Mouse (Mus musculus): ENCODE data around the gene Slc16a12. TPM values are rescaled to one million over a fixed set of nuclear protein-coding genes. Genes with fewer than 3 reads are reported as not detected.
"Not testable (repeated sequence)": the region's sequence is repeated elsewhere in the genome, so short reads cannot be mapped to it uniquely, and the experiment has no call there.

Gene Slc16a12
- polyA plus RNA-seq, 1 experiment from 2014 or later = 1.2 TPM

DNA sequence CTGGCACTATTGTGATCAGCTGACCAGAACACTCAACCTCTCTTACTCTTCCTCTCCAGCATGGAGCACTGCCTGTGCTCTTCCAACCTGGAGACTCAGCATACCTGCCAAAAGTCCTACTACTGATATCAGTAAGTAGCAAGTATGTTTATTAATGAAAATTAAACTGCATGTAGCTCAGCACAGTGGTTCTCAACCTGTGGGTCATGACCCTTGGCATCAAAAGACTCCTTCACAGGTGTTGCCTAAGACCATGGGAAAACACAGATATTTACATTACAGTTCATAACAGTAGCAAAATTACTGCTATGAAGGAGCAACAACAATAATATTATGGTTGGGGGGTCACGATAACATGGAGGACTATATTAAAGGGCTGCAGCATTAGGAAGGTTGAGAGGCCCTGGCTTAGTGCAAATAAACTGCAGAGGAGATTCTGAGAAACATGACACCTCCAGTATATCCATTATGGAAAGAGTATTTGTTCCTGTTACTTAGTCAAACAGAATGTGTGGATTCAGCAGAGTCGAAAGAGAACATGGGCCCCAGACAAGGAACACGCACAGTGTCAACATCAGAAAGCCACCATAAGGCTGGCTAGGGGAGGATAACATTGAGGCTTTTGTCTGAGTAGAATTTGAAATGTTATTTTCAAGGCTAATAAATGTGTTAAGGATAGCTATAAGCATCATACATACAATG, 5.5 kb upstream of the Slc16a12 start:
- no peaks in the 10 kb centered on the region; the same call in 1 of the 2 replicates for H3K27me3 ChIP-seq
- no peak overlapping the region for H3K9ac ChIP-seq
- no peak overlapping the region for H3K4me3 ChIP-seq (replicated peaks)
- 87% methylated on average over 3 of the region's 3 CpGs for WGBS
- H3K27ac ChIP-seq (replicated peaks) = no peak overlapping the region
- no peak overlapping the region for H3K4me2 ChIP-seq (replicated peaks)
- ATAC-seq (ENCODE audit: insufficient number of reproducible peaks, low FRiP score, low TSS enrichment, low read depth) = no peak
- no peaks in the 10 kb centered on the region for H3K9me3 ChIP-seq (replicated peaks)
- no peaks in the 10 kb centered on the region for H3K36me3 ChIP-seq
- no peaks in the 10 kb centered on the region for H3K4me1 ChIP-seq

DNA sequence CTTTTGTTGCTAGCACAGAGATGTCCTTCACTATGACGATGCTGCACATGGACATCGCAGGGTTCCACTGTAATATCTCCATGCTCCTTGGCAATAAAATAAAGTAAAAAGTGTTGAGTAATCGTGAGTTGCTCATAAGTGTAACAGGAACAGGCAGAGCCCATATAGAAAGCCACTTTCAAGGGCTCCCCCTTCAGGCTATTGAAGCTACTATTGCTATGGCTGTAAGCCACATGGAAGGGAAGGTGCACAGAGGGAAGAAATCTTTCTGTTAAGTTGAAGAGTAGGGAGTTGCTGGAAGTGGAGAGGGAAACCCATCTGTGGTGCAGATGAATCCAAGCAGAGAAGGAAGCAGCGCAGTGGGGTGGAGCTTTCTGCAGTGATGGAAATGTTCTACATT, 4.1 kb upstream of the Slc16a12 start:
- no peak overlapping the region for H3K4me2 ChIP-seq (replicated peaks)
- H3K9me3 ChIP-seq (replicated peaks) = no peaks in the 10 kb centered on the region
- no peak overlapping the region for H3K9ac ChIP-seq
- WGBS = 63% methylated on average over 4 of the region's 4 CpGs
- no peak overlapping the region for H3K27ac ChIP-seq (replicated peaks)
- ATAC-seq (ENCODE audit: insufficient number of reproducible peaks, low FRiP score, low TSS enrichment, low read depth) = no peak
- peaks cover 6% of the 10 kb centered on the region; the same call in 1 of the 2 replicates for H3K27me3 ChIP-seq
- peaks cover 6% of the 10 kb centered on the region; the same call in 1 of the 2 replicates for H3K4me1 ChIP-seq
- no peak overlapping the region for H3K4me3 ChIP-seq (replicated peaks)
- H3K36me3 ChIP-seq = no peaks in the 10 kb centered on the region

DNA sequence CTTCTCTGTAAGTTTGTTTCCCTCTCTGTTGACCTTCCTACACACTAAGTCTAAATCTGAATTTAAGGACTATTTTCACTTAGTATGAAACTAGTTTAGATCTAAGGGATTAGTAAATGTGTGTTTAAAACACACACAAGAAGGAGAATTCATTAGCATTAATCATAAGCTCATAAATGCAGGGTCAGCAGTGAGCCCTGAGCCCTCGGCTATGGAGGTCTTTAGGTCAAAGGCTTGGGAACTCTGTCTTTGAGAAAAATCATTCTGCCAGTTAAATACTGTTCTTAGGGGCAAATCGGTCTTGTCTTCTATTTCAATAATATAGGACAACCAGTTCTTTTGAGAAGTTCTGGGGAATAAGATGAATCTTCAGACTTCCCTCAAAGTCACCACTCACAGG, 1.9 kb upstream of the Slc16a12 start:
- no peak for ATAC-seq (ENCODE audit: insufficient number of reproducible peaks, low FRiP score, low TSS enrichment, low read depth)
- H3K4me3 ChIP-seq (replicated peaks) = no peak overlapping the region
- H3K4me1 ChIP-seq = peaks cover 6% of the 10 kb centered on the region; the same call in 1 of the 2 replicates
- no peak overlapping the region for H3K4me2 ChIP-seq (replicated peaks)
- H3K9me3 ChIP-seq (replicated peaks) = no peaks in the 10 kb centered on the region
- no peak overlapping the region for H3K27ac ChIP-seq (replicated peaks)
- peaks cover 6% of the 10 kb centered on the region; the same call in 1 of the 2 replicates for H3K27me3 ChIP-seq
- H3K36me3 ChIP-seq = no peaks in the 10 kb centered on the region
- no peak overlapping the region for H3K9ac ChIP-seq
- WGBS = 65% methylated on average over 2 of the region's 2 CpGs

DNA sequence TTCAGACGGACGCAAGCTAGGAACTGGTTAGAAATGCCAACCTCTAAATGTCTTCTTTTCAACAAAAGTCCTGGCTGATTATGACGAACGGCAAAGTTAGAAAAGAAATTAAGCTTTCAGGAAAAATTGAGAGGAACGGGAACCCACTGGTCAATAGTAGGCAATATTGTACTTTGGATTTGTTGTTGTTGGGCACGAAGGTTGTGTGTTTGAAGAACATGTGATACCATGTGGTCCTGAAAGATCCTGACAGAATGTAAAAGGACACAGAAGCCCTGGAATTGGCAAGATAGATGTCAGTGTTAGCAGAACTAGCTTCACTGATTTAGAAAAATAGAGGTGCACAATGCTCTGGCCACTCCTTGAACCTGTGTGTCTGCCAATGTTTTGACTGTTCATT, 880 bp upstream of the Slc16a12 start:
- not testable (repeated sequence) for ATAC-seq (ENCODE audit: insufficient number of reproducible peaks, low FRiP score, low TSS enrichment, low read depth); H3K9ac ChIP-seq; H3K27ac ChIP-seq (replicated peaks); H3K27me3 ChIP-seq; H3K36me3 ChIP-seq; H3K4me3 ChIP-seq (replicated peaks); H3K4me2 ChIP-seq (replicated peaks); H3K9me3 ChIP-seq (replicated peaks); H3K4me1 ChIP-seq
- WGBS = 89% methylated on average over 6 of the region's 6 CpGs

DNA sequence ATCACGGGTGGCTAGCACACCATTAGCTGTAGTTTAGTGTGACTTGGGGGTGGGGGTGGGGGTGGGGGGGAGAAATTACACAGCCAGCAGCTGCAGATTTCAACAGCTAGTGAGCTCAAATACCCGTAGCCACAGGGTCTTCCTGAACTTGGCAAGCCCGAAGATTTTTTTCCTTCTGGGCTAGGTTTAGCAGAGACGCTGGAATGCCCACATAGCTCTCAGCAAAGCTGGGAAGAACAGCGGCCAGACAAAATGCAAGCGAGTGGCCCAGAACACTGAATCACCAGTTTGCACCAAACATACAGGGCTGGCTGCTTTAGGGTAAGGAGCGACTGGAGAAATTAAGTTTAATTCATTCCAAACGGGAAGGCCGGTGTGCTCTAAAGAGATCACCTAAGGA, 888 bp downstream of the Slc16a12 start:
- H3K27me3 ChIP-seq = peaks cover 6% of the 10 kb centered on the region; the same call in 1 of the 2 replicates
- no peaks in the 10 kb centered on the region for H3K36me3 ChIP-seq
- peak overlapping the region; percentile 52 for H3K4me3 ChIP-seq (replicated peaks)
- H3K9ac ChIP-seq = no peak overlapping the region
- peak overlapping the region; percentile 97 for H3K4me2 ChIP-seq (replicated peaks)
- no peak overlapping the region for H3K27ac ChIP-seq (replicated peaks)
- H3K9me3 ChIP-seq (replicated peaks) = no peaks in the 10 kb centered on the region
- WGBS = 8% methylated on average over 9 of the region's 9 CpGs
- ATAC-seq (ENCODE audit: insufficient number of reproducible peaks, low FRiP score, low TSS enrichment, low read depth) = no peak
- peaks cover 6% of the 10 kb centered on the region; the same call in 1 of the 2 replicates for H3K4me1 ChIP-seq

DNA sequence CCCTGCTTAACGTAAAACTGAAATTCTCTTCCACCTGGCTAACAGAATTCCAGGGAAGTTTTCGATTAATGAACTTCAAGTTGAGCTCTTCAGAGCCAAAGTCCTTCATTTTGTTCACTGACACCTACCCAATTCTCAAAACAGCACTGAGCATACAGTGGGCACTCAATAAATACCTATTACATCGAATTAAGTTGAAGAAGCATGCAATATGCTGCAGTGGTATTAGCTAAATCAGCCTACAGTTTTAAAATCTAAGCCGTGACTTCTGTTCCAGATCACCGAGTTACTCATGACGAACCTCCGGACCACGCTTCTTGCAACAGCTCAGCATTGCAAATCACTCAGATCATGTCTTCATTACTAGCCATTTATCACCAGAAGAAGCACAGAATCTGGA, 2.1 kb downstream of the Slc16a12 start:
- 79% methylated on average over 8 of the region's 8 CpGs for WGBS
- H3K4me2 ChIP-seq (replicated peaks) = no peak overlapping the region

DNA sequence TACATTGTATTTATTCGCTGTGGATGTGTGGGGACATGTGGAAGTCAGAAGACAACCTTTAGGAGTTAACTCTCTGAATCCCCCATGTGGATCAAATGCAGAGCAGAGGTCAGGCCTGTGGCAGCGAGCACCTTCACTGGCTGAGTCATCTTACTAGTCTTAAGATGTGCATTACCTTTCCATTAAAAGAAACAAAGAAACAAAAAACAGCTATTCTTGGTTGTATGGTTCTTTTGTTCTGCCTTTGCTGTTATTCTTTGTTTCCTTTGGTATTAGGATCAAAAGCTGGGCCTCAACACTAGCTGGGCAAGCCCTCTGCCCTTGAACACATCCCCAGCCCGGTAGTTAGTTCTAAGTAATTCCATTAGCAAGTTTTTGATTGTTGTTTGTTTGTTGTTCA, 9.2 kb downstream of the Slc16a12 start:
- Histone ChIP-seq H3K4me2 (replicated peaks) (no peak overlapping the region), H3K27me3 (no peaks in the 10 kb centered on the region), H3K9me3 (replicated peaks) (no peaks in the 10 kb centered on the region), H3K27ac (replicated peaks) (no peak overlapping the region), H3K9ac (no peak overlapping the region), H3K4me3 (replicated peaks) (no peak overlapping the region), H3K36me3 (no peaks in the 10 kb centered on the region), H3K4me1 (no peaks in the 10 kb centered on the region)
- WGBS = 78% methylated on average over 3 of the region's 3 CpGs
- ATAC-seq (ENCODE audit: insufficient number of reproducible peaks, low FRiP score, low TSS enrichment, low read depth) = no peak

More for the DNA sequence above, 2.1 kb downstream of the Slc16a12 start:
- no peaks in the 10 kb centered on the region for H3K36me3 ChIP-seq
- peaks cover 6% of the 10 kb centered on the region; the same call in 1 of the 2 replicates for H3K4me1 ChIP-seq
- H3K4me3 ChIP-seq (replicated peaks) = no peak overlapping the region
- H3K9me3 ChIP-seq (replicated peaks) = no peaks in the 10 kb centered on the region
- H3K27ac ChIP-seq (replicated peaks) = no peak overlapping the region
- no peak for ATAC-seq (ENCODE audit: insufficient number of reproducible peaks, low FRiP score, low TSS enrichment, low read depth)
- peaks cover 6% of the 10 kb centered on the region; the same call in 1 of the 2 replicates for H3K27me3 ChIP-seq
- no peak overlapping the region for H3K9ac ChIP-seq

DNA sequence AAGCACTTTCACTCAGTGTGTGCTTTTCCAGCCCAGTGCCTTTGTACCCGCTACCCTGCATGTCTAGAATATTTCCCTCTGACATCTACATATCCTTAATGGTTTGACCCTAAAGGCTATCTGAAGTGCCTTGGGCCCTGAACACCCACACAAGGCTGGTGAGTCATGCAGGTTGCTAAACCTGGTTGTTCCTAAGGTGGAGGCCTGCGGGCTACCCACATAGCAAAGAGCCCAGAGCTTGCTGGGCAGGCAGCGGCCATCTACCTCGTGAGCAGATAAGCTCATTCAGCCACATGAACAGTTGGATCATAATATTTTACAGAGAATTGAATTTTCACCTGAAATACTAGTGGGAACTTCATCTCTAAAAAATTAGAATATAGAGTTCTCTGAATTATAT, 11.2 kb downstream of the Slc16a12 start:
- Histone ChIP-seq H3K9me3 (replicated peaks) (no peaks in the 10 kb centered on the region), H3K36me3 (no peaks in the 10 kb centered on the region), H3K27me3 (no peaks in the 10 kb centered on the region), H3K4me2 (replicated peaks) (no peak overlapping the region), H3K4me3 (replicated peaks) (no peak overlapping the region), H3K4me1 (no peaks in the 10 kb centered on the region), H3K27ac (replicated peaks) (no peak overlapping the region), H3K9ac (no peak overlapping the region)
- 86% methylated on average over 4 of the region's 4 CpGs for WGBS
- no peak for ATAC-seq (ENCODE audit: insufficient number of reproducible peaks, low FRiP score, low TSS enrichment, low read depth)

DNA sequence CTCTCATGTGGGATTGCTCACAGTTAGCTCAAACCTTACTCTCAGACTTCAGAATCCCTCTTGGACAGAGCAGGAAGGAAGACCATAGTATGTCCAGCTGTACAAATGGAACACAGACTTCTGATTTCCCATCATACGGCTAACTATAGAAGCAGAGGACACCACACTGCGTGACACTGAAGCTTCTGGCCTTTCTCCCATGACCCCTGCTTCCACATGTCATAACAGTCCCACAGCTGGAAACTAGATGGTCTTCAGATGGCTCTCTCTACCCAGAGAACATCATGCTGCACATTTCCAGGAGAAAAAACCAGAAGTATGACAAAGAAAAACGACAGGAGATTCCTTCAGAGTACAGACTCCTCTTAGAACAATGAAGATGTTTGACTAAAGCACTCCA, 14.1 kb downstream of the Slc16a12 start:
- Histone ChIP-seq H3K4me1 (no peaks in the 10 kb centered on the region), H3K27me3 (no peaks in the 10 kb centered on the region), H3K4me3 (replicated peaks) (no peak overlapping the region), H3K36me3 (no peaks in the 10 kb centered on the region), H3K4me2 (replicated peaks) (no peak overlapping the region), H3K9me3 (replicated peaks) (no peaks in the 10 kb centered on the region), H3K27ac (replicated peaks) (no peak overlapping the region), H3K9ac (no peak overlapping the region)
- 79% methylated on average over 3 of the region's 3 CpGs for WGBS
- ATAC-seq (ENCODE audit: insufficient number of reproducible peaks, low FRiP score, low TSS enrichment, low read depth) = no peak

DNA sequence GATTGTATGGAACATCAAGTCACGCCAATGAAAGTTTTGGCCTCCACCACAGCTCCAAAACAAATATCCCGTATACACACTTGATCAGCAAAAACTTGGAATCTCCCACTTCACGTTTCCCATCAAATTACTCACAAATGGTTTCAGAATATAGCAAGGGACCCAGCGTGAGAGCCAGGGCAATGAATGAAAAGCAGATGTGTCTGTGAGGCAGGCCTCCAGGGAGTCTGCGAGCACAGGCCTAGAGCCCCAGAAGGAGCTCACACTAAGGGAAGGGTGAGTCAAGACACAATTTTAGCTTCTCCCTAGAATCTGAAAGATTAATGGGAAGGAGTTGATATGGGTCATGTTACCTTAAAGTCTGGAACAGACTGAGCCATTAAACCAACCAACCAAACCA, 15.7 kb downstream of the Slc16a12 start:
- H3K9me3 ChIP-seq (replicated peaks) = no peaks in the 10 kb centered on the region
- 48% methylated on average over 5 of the region's 5 CpGs for WGBS
- no peak overlapping the region for H3K9ac ChIP-seq
- H3K27ac ChIP-seq (replicated peaks) = no peak overlapping the region
- no peak overlapping the region for H3K4me2 ChIP-seq (replicated peaks)
- no peaks in the 10 kb centered on the region for H3K4me1 ChIP-seq
- no peaks in the 10 kb centered on the region for H3K27me3 ChIP-seq
- ATAC-seq (ENCODE audit: insufficient number of reproducible peaks, low FRiP score, low TSS enrichment, low read depth) = peak; percentile 39; the same call in 1 of the 2 replicates
- H3K36me3 ChIP-seq = no peaks in the 10 kb centered on the region
- no peak overlapping the region for H3K4me3 ChIP-seq (replicated peaks)

DNA sequence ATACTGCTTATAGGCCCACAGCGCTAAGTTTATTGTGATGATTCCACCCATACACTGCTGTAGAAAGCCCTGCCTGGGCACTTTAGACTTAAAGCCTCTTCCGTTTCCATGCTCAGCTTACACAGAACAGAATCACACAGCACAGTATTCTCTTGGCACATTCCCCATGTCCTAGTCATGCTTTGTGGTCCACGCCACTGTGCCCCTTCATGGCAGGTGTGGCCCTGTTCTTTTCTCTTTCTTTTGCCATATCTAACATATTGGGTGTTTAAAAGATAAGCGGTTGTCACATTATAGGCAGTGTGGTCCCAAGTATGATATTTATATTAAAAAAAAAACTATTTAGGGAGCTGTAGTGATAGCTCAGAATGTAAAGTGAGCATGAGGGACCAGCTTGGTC, 16.5 kb downstream of the Slc16a12 start:
- WGBS = 93% methylated on average over 4 of the region's 4 CpGs
- Histone ChIP-seq H3K4me3 (replicated peaks) (no peak overlapping the region), H3K27me3 (no peaks in the 10 kb centered on the region), H3K4me1 (no peaks in the 10 kb centered on the region), H3K27ac (replicated peaks) (no peak overlapping the region), H3K9me3 (replicated peaks) (no peaks in the 10 kb centered on the region), H3K4me2 (replicated peaks) (no peak overlapping the region), H3K36me3 (no peaks in the 10 kb centered on the region), H3K9ac (no peak overlapping the region)
- no peak for ATAC-seq (ENCODE audit: insufficient number of reproducible peaks, low FRiP score, low TSS enrichment, low read depth)

DNA sequence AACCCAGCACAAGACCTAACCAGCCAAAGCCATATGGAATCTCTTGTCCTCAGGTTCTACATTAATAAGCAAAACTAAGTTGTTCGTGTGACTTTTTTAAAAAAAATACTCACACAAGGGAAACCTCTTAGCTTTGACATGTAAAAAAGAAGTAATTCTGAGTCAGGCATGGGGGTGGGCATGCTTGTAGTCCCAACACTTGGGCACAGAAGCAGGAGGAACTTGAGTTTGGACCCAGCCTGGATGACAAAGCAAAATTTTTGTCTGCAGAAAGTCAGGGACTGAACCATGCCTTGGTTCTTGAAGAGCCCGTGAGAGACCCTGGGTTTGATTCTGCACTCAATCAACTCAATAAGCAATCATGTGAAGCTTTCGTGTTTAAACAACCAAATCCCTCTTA, 17.6 kb downstream of the Slc16a12 start:
- no peak for ATAC-seq (ENCODE audit: insufficient number of reproducible peaks, low FRiP score, low TSS enrichment, low read depth)
- no peak overlapping the region for H3K4me3 ChIP-seq (replicated peaks)
- no peak overlapping the region for H3K4me2 ChIP-seq (replicated peaks)
- H3K27ac ChIP-seq (replicated peaks) = no peak overlapping the region
- H3K4me1 ChIP-seq = no peaks in the 10 kb centered on the region
- H3K27me3 ChIP-seq = no peaks in the 10 kb centered on the region
- no peak overlapping the region for H3K9ac ChIP-seq
- no peaks in the 10 kb centered on the region for H3K9me3 ChIP-seq (replicated peaks)
- H3K36me3 ChIP-seq = no peaks in the 10 kb centered on the region
- WGBS = 70% methylated on average over 3 of the region's 3 CpGs

All from embryonic facial prominence, embryonic 15.5 days (tissue).